Mouse (Mus musculus): ENCODE measurements around the gene Actl6a.

DNA sequence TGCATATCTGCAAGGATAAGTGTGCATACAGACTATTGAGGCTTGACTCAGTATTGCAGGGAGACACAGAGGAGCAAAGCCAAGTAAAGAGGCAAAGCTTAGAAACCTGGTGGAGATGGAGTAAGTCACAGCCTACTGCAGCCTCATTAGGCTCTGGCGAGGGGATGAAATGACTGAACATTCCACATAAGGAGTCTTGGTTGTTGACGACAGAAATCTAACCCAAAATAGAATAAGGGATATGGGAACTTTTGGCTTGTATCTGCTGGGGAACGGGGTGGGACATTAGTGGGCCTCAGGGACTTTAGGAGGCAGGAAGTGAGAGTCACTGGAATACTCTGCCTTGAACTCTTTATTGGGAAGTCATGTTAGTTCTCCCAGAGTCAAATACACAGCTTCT lies 21.5 kb upstream of the Actl6a start:
- no peak for TF ChIP-seq EP300 (IDR thresholded peaks at IDR 0.05; ENCODE audit: low read depth)
- no peak for TF ChIP-seq CTCF (IDR thresholded peaks at IDR 0.05; ENCODE audit: low read depth)
